Mouse (Mus musculus) G1E (cell line): ENCODE data around the gene Hormad2. TPM values are rescaled to one million over a fixed set of nuclear protein-coding genes. Genes with fewer than 3 reads are reported as not detected.

Source experiments
- ATAC-seq: 2 replicates; pipeline ENCODE4 v1.8.0; 2016; ENCODE audit warnings: mild to moderate bottlenecking; ENCODE audit not compliant: insufficient number of reproducible peaks, poor library complexity, low FRiP score, severe bottlenecking; ENCODE audit errors: extremely low read depth
- DNase-seq: peaks from one replicate; pipeline ENCODE4 v3.0.0; 2012; ENCODE audit warnings: low spot score
- H3K27me3 ChIP-seq: 2 replicates; pipeline ENCODE4 v1.6.1; 2012; ENCODE audit warnings: mild to moderate bottlenecking, low read length, inconsistent platforms; ENCODE audit not compliant: insufficient read depth
- H3K36me3 ChIP-seq: replicated peaks from 2 replicates; pipeline ENCODE3; 2012; ENCODE audit warnings: mild to moderate bottlenecking, inconsistent platforms
- H3K4me1 ChIP-seq: 2 replicates; pipeline ENCODE4 v1.6.1; 2012; ENCODE audit warnings: low read depth, low read length, inconsistent platforms, mixed read lengths; ENCODE audit not compliant: insufficient read depth
- H3K4me3 ChIP-seq: 2 replicates; pipeline ENCODE4 v1.5.1; 2012; ENCODE audit warnings: low read depth, mild to moderate bottlenecking, inconsistent platforms, low read length, moderate library complexity, mixed read lengths
- H3K9me3 ChIP-seq: replicated peaks from 2 replicates; pipeline ENCODE4 v1.6.1; 2012; ENCODE audit warnings: inconsistent platforms
- CTCF ChIP-seq: IDR thresholded peaks from 2 replicates; pipeline ENCODE4 v1.5.1; 2012; ENCODE audit warnings: low read depth, low read length, inconsistent platforms, mixed read lengths
- GATA1 ChIP-seq: IDR thresholded peaks from 2 replicates; pipeline ENCODE4 v1.6.1; 2012; ENCODE audit warnings: borderline replicate concordance, low read length, inconsistent platforms, mixed read lengths
- GATA2 ChIP-seq: IDR thresholded peaks from 2 replicates; pipeline ENCODE4 v1.6.1; 2012; ENCODE audit warnings: low read depth, low read length, inconsistent platforms, borderline replicate concordance
- POLR2AphosphoS5 ChIP-seq: IDR thresholded peaks from 2 replicates; pipeline ENCODE4 v1.6.1; 2012; ENCODE audit warnings: low read depth, low read length, inconsistent platforms; ENCODE audit not compliant: insufficient replicate concordance
- TAL1 ChIP-seq: conservative IDR thresholded peaks from 2 replicates; pipeline ENCODE4 v1.6.1; 2012; ENCODE audit warnings: low read depth, low read length, inconsistent platforms, mixed read lengths
- polyA plus RNA-seq: library from polyadenylated mRNA; stranded (reverse); fragments of >175 nt; gene quantifications from 2 replicates; pipeline ENCODE4 v1.2.3, GENCODE M21; 2012
- total RNA-seq, 2 experiments: library from RNA; stranded (forward) in 1 of 2; stranded (reverse) in 1 of 2; fragments of 200-1000 nt in 1 of 2; fragments of >200 nt in 1 of 2; fragmentation: Nextera tagmentation in 1 of 2; gene quantifications; 2 replicates each; pipeline ENCODE4 v1.2.3; 2014 to 2017

Hormad2 gene
- total and polyA plus RNA-seq, 3 experiments, result 8.6 to 85.0 (median 24.6) TPM

GRCm38 (mm10) chr11:4306086-4306485 is 134.8 kb downstream of the Hormad2 start:
- ATAC-seq, result no peak
- no peak for DNase-seq
- no peaks in the 10 kb centered on the region for H3K36me3 ChIP-seq
- TF ChIP-seq GATA1 (no peak), CTCF (no peak), GATA2 (no peak), TAL1 (no peak), POLR2AphosphoS5 (no peak)
- H3K4me1 ChIP-seq, result peaks cover 73% of the 10 kb centered on the region
- 0 out of 2 replicates have a peak, but pooled peaks cover under 1% of the 10 kb centered on the region for H3K27me3 ChIP-seq
- no peaks in the 10 kb centered on the region for H3K9me3 ChIP-seq
- no peak overlapping the region for H3K4me3 ChIP-seq

GRCm38 (mm10) chr11:4305090-4305489 is 135.8 kb downstream of the Hormad2 start:
- Histone ChIP-seq H3K4me3 (no peak overlapping the region), H3K27me3 (peaks cover 3% of the 10 kb centered on the region), H3K4me1 (peaks cover 71% of the 10 kb centered on the region), H3K36me3 (no peaks in the 10 kb centered on the region), H3K9me3 (no peaks in the 10 kb centered on the region)
- TF ChIP-seq CTCF (no peak), GATA1 (no peak), TAL1 (no peak), POLR2AphosphoS5 (no peak), GATA2 (no peak)
- no peak for ATAC-seq
- no peak for DNase-seq

- Histone ChIP-seq H3K9me3 (no peaks in the 10 kb centered on the region), H3K27me3 (peaks cover 12% of the 10 kb centered on the region), H3K36me3 (no peaks in the 10 kb centered on the region), H3K4me1 (peaks cover 72% of the 10 kb centered on the region), H3K4me3 (no peak overlapping the region)
- DNase-seq, result no peak
- TF ChIP-seq POLR2AphosphoS5, result no peak
- no peak for TF ChIP-seq TAL1
- no peak for TF ChIP-seq GATA1
- TF ChIP-seq GATA2, result no peak
- no peak for TF ChIP-seq CTCF
- ATAC-seq, result no peak
These were observed 136.7 kb downstream of the Hormad2 start for GRCm38 (mm10) chr11:4304203-4304602.

- H3K27me3 ChIP-seq, result peaks cover 12% of the 10 kb centered on the region
- TF ChIP-seq TAL1 (no peak), GATA1 (no peak), POLR2AphosphoS5 (no peak), GATA2 (no peak), CTCF (no peak)
- DNase-seq, result no peak
- H3K36me3 ChIP-seq, result no peaks in the 10 kb centered on the region
- ATAC-seq, result no peak
- H3K4me1 ChIP-seq, result peaks cover 71% of the 10 kb centered on the region
- H3K9me3 ChIP-seq, result no peaks in the 10 kb centered on the region
- no peak overlapping the region for H3K4me3 ChIP-seq
These were observed 137.9 kb downstream of the Hormad2 start for GRCm38 (mm10) chr11:4303033-4303432.

- no peak for ATAC-seq
- Histone ChIP-seq H3K27me3 (peaks cover 12% of the 10 kb centered on the region), H3K4me1 (peaks cover 70% of the 10 kb centered on the region), H3K4me3 (no peak overlapping the region), H3K9me3 (no peaks in the 10 kb centered on the region), H3K36me3 (no peaks in the 10 kb centered on the region)
- TF ChIP-seq GATA1 (no peak), POLR2AphosphoS5 (no peak)
- DNase-seq, result no peak
These were observed 138.5 kb downstream of the Hormad2 start for GRCm38 (mm10) chr11:4302363-4302913.

GRCm38 (mm10) chr11:4300683-4301082 is 140.2 kb downstream of the Hormad2 start:
- Histone ChIP-seq H3K4me3 (no peak overlapping the region), H3K27me3 (peaks cover 15% of the 10 kb centered on the region)
- ATAC-seq, result no peak

More at GRCm38 (mm10) chr11:4300683-4301082, 140.2 kb downstream of the Hormad2 start:
- Histone ChIP-seq H3K9me3 (no peaks in the 10 kb centered on the region), H3K4me1 (peaks cover 72% of the 10 kb centered on the region), H3K36me3 (no peaks in the 10 kb centered on the region)
- no peak for DNase-seq
- no peak for TF ChIP-seq GATA1
- TF ChIP-seq TAL1, result no peak
- no peak for TF ChIP-seq POLR2AphosphoS5
- TF ChIP-seq CTCF, result no peak
- no peak for TF ChIP-seq GATA2
